Mouse (Mus musculus): ENCODE measurements at regions not wholly inside any gene's neighbourhood (a gene's known extent, or its start where the extent isn't known, plus 50 kb on each side); places are given as distances from the start of the nearest gene placed in this dataset.

- peak; percentile 98 to 100 for DNase-seq (ENCODE audit: extremely low spot score in 1 of 2, low spot score in 2 of 2)
- intact Hi-C loops (cut with DNase I), result loop anchor here (1.0 to 2.0 kb wide), 2 partner anchors 19 to 36 kb away; no protein-coding TSS in a partner anchor
- no peak for TF ChIP-seq CTCF (IDR thresholded peaks at IDR 0.05)
These were observed 52.3 kb upstream of the Wnt7b start for GRCm38 (mm10) chr15:85634322-85635141.

GRCm38 (mm10) chr15:85635425-85635824 lies 53.2 kb upstream of the Wnt7b start:
- Histone ChIP-seq H3K27ac (peak overlapping the region; percentile 100), H3K4me3 (no peak overlapping the region)
- no peak for DNase-seq (ENCODE audit: extremely low spot score in 1 of 2, low spot score in 2 of 2)
- intact Hi-C loops (cut with DNase I), result loop anchor here (2.0 kb wide), 1 partner anchor 35 kb away; no protein-coding TSS in a partner anchor
- TF ChIP-seq CTCF (IDR thresholded peaks at IDR 0.05), result no peak

More at GRCm38 (mm10) chr15:85634322-85635141, 52.3 kb upstream of the Wnt7b start:
- Histone ChIP-seq H3K4me3 (peak overlapping the region; percentile 63), H3K27ac (peak overlapping the region; percentile 100)

GRCm38 (mm10) chr15:85639566-85639965 lies 57.3 kb upstream of the Wnt7b start:
- no peak for DNase-seq (ENCODE audit: extremely low spot score in 1 of 2, low spot score in 2 of 2)
- intact Hi-C loops (cut with DNase I), result no loop called here
- no peak for TF ChIP-seq CTCF (IDR thresholded peaks at IDR 0.05)
- H3K27ac ChIP-seq, result no peak overlapping the region
- no peak overlapping the region for H3K4me3 ChIP-seq

GRCm38 (mm10) chr15:85641120-85642080 lies 59.1 kb upstream of the Wnt7b start:
- H3K27ac ChIP-seq, result no peak overlapping the region

GRCm38 (mm10) chr15:85645396-85645795 lies 63.1 kb upstream of the Wnt7b start:
- intact Hi-C loops (cut with DNase I), result no loop called here
- DNase-seq (ENCODE audit: extremely low spot score in 1 of 2, low spot score in 2 of 2), result no peak
- no peak for TF ChIP-seq CTCF (IDR thresholded peaks at IDR 0.05)
- H3K4me3 ChIP-seq, result peak overlapping the region; percentile 44
- H3K27ac ChIP-seq, result peak overlapping the region; percentile 85

More at GRCm38 (mm10) chr15:85641120-85642080, 59.1 kb upstream of the Wnt7b start:
- H3K4me3 ChIP-seq, result no peak overlapping the region
- intact Hi-C loops (cut with DNase I), result no loop called here
- no peak for TF ChIP-seq CTCF (IDR thresholded peaks at IDR 0.05)
- no peak for DNase-seq (ENCODE audit: extremely low spot score in 1 of 2, low spot score in 2 of 2)

- Histone ChIP-seq H3K4me3 (peak overlapping the region; percentile 44), H3K27ac (peak overlapping the region; percentile 85)
- DNase-seq (ENCODE audit: extremely low spot score in 1 of 2, low spot score in 2 of 2), result peak in 1 of 2 experiments; percentile 33
- intact Hi-C loops (cut with DNase I), result no loop called here
- TF ChIP-seq CTCF (IDR thresholded peaks at IDR 0.05), result no peak
These were observed 63.8 kb upstream of the Wnt7b start for GRCm38 (mm10) chr15:85645971-85646638.

- TF ChIP-seq CTCF (IDR thresholded peaks at IDR 0.05), result no peak
- no peak for DNase-seq (ENCODE audit: extremely low spot score in 1 of 2, low spot score in 2 of 2)
- Histone ChIP-seq H3K4me3 (peak overlapping the region; percentile 44), H3K27ac (no peak overlapping the region; the same call in 1 of the 2 replicates)
- intact Hi-C loops (cut with DNase I), result no loop called here
These were observed 64.5 kb upstream of the Wnt7b start for GRCm38 (mm10) chr15:85646639-85647277.

GRCm38 (mm10) chr15:85647593-85647992 lies 65.3 kb upstream of the Wnt7b start:
- DNase-seq (ENCODE audit: extremely low spot score in 1 of 2, low spot score in 2 of 2), result no peak

GRCm38 (mm10) chr15:85650241-85650640 lies 68.0 kb upstream of the Wnt7b start:
- no peak for TF ChIP-seq CTCF (IDR thresholded peaks at IDR 0.05)
- intact Hi-C loops (cut with DNase I), result no loop called here
- Histone ChIP-seq H3K27ac (no peak overlapping the region), H3K4me3 (no peak overlapping the region)
- no peak for DNase-seq (ENCODE audit: extremely low spot score in 1 of 2, low spot score in 2 of 2)

More at GRCm38 (mm10) chr15:85647593-85647992, 65.3 kb upstream of the Wnt7b start:
- intact Hi-C loops (cut with DNase I), result no loop called here
- no peak for TF ChIP-seq CTCF (IDR thresholded peaks at IDR 0.05)
- H3K27ac ChIP-seq, result no peak overlapping the region
- no peak overlapping the region for H3K4me3 ChIP-seq

GRCm38 (mm10) chr15:85651718-85652420 lies 69.6 kb upstream of the Wnt7b start:
- intact Hi-C loops (cut with DNase I), result no loop called here
- no peak for TF ChIP-seq CTCF (IDR thresholded peaks at IDR 0.05)
- no peak for DNase-seq (ENCODE audit: extremely low spot score in 1 of 2, low spot score in 2 of 2)
- Histone ChIP-seq H3K27ac (no peak overlapping the region), H3K4me3 (no peak overlapping the region)
